Mouse (Mus musculus) adipocyte (in vitro differentiated cells): ENCODE measurements around the gene Ceacam12.
"Not testable (repeated sequence)": the region's sequence is repeated elsewhere in the genome, so short reads cannot be mapped to it uniquely, and the experiment has no call there.

Source experiments
- DNase-seq: peaks from one replicate; pipeline ENCODE4 v3.0.0-alpha.2; 2016; ENCODE audit warnings: low spot score

The Ceacam12 gene

DNA sequence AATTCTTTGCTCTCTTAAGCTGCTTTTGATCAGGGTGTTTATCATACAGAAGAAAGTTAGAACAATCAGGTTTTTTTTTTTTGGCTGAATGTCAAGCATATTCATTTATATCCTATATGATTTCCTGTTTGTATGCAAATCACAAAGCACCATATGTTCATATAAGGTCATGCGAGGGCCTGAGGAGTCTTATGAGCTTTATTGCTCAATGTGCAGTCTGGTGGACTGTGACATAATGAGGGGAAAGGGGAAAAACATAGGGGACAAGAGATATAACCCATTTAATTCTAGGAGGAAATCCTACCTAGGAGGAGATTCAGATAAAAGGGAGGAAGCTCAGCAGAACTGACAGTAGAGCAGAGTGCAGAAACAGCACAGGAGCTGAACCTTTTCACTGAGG lies at the start of gene Ceacam12:
Gene Ceacam12 (plus strand): TSS at position 301 of the 400 bp plus-strand sequence.
- no peak for DNase-seq

DNA sequence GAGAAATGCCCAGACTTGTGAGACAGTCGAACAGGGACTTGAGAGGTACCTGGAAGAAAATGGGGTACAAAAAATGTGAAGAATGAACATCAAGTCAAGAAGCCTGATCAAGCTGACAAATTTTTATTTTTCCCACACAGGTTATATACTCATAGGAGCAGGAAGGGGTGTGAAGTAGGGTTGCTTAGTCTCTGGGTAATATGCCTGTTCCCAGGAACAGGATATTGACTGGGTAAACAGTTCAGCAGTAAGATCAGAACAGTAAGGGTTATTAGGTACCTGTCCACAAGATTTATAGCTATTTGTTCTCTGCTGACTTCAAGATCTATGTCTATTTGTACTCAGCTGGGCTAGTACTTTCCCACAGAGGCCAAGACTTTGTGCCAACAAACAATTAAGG lies 8.1 kb downstream of the Ceacam12 start:
- not testable (repeated sequence) for DNase-seq

DNA sequence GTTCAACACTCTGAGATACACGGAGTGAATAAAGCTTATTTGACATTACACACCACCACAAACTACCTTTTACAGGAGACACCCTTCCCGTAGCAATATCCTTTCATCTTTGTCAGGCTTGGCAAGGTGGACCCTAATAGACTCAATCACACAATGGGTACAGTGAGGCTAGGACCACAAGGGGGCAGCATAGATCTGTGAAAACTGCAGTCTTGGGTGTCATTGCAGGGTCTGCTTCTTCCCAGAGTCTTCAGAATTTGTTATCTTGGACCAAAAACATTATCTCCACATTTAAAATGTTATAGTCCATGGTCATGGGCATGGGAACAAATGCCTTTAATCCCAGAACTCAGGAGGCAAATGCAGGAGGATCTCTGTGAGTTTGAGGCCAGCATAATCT lies 35.1 kb downstream of the Ceacam12 start:
- DNase-seq, result no peak
